In genomic region chr7:37813676-37814075, GRCm38 (mm10) we compare ENCODE assay signal across 23 mouse cellular contexts. TPM values are rescaled to one million over a fixed set of nuclear protein-coding genes. Genes with fewer than 3 reads are reported as not detected.
DNase-seq lines count a peak whose midpoint lies in the region; ATAC-seq lines count a peak whose summit lies in the region.
"Had no signal": no experiment of that assay in that cellular context is flagged by ENCODE, and none has a peak within 500 bp of the region (broad histone marks: within the 10 kb centered on the region; RNA-seq: fewer than 3 reads in every experiment).

No protein-coding gene starts in this region.

- peak; percentile 43 for DNase-seq in forebrain, embryonic 11.5 days (ENCODE audit: low spot score)
- peak; percentile 78 for DNase-seq in heart, adult 11 months
- DNase-seq in heart, postnatal 25 days (ENCODE audit: low spot score): no peak
- DNase-seq in heart, embryonic 10.5 days (ENCODE audit: low spot score): peak; percentile 73
- DNase-seq in heart, postnatal 36 days: no peak
- DNase-seq: adrenal gland, adult 2 months; adrenal gland, adult 8-10 months; adrenal gland, postnatal 10 days; adrenal gland, postnatal 14 days; adrenal gland, postnatal 25 days; adrenal gland, postnatal 36 days; B cell, adult 2 months; cerebellum, adult 11 months; cerebellum, adult 11-12 months; cerebellum, adult 18-20 months had no signal

- no peak overlapping the region for H3K4me2 ChIP-seq in forebrain, embryonic 11.5 days (ENCODE audit: low read depth, low read length, severe bottlenecking)
- H3K4me2 ChIP-seq in forebrain, embryonic 16.5 days (ENCODE audit: low read length): no peak overlapping the region

- H3K36me3 ChIP-seq in forebrain, embryonic 11.5 days (ENCODE audit: control insufficient read depth, insufficient read depth, low read length): no peaks in the 10 kb centered on the region
- no peaks in the 10 kb centered on the region for H3K36me3 ChIP-seq in forebrain, embryonic 16.5 days (ENCODE audit: control insufficient read depth, insufficient read depth)
- no peaks in the 10 kb centered on the region for H3K36me3 ChIP-seq in heart, embryonic 10.5 days
- H3K36me3 ChIP-seq: G1E had no signal

- H3K9me3 ChIP-seq in forebrain, embryonic 11.5 days (ENCODE audit: control insufficient read depth, low read length): no peaks in the 10 kb centered on the region
- no peaks in the 10 kb centered on the region for H3K9me3 ChIP-seq in forebrain, embryonic 16.5 days (ENCODE audit: control insufficient read depth, low read length)
- H3K9me3 ChIP-seq in heart, embryonic 10.5 days: no peaks in the 10 kb centered on the region

- intact Hi-C loops in heart, postnatal 25 days (cut with DNase I): no loop called here
- intact Hi-C loops in heart, postnatal 36 days (cut with DNase I): no loop called here

- no peaks in the 10 kb centered on the region for H3K27me3 ChIP-seq in forebrain, embryonic 11.5 days (ENCODE audit: control insufficient read depth, insufficient read depth, low read length)
- no peaks in the 10 kb centered on the region for H3K27me3 ChIP-seq in forebrain, embryonic 16.5 days (replicated peaks; ENCODE audit: control insufficient read depth, insufficient read depth, low read length)
- peaks cover 4% of the 10 kb centered on the region; the same call in 1 of the 2 replicates for H3K27me3 ChIP-seq in heart, embryonic 10.5 days (ENCODE audit: insufficient read depth, poor library complexity, severe bottlenecking)
- H3K27me3 ChIP-seq: CH12.LX, Patski had no signal

- H3K4me1 ChIP-seq in forebrain, embryonic 11.5 days (replicated peaks; ENCODE audit: control insufficient read depth, insufficient read depth, low read length): no peaks in the 10 kb centered on the region
- no peaks in the 10 kb centered on the region for H3K4me1 ChIP-seq in forebrain, embryonic 16.5 days (replicated peaks; ENCODE audit: control insufficient read depth, insufficient read depth, low read length)
- H3K4me1 ChIP-seq in heart, embryonic 10.5 days: no peaks in the 10 kb centered on the region

- 83% methylated on average over 10 of the region's 10 CpGs for WGBS in forebrain, embryonic 11.5 days
- WGBS in forebrain, embryonic 16.5 days: 77% methylated on average over 10 of the region's 10 CpGs
- 73% methylated on average over 10 of the region's 10 CpGs for WGBS in heart, embryonic 10.5 days

- H3K9ac ChIP-seq in forebrain, embryonic 11.5 days (ENCODE audit: low read length): no peak overlapping the region
- no peak overlapping the region for H3K9ac ChIP-seq in forebrain, embryonic 16.5 days (replicated peaks; ENCODE audit: low read depth, low read length)

- ATAC-seq in forebrain, embryonic 11.5 days (replicated peaks; ENCODE audit: low FRiP score): no peak
- no peak for ATAC-seq in forebrain, embryonic 16.5 days
- ATAC-seq: activated CD4-positive, CD25-positive, alpha-beta regulatory T cell, adult 4 months; CD4-positive, CD25-positive, alpha-beta regulatory T cell, adult 4 months; Patski had no signal

- no peak overlapping the region for H3K27ac ChIP-seq in forebrain, embryonic 11.5 days (ENCODE audit: low read depth, low read length)
- no peak overlapping the region for H3K27ac ChIP-seq in forebrain, embryonic 16.5 days (ENCODE audit: low read length)
- no peak overlapping the region for H3K27ac ChIP-seq in heart, embryonic 10.5 days

- no peak overlapping the region for H3K4me3 ChIP-seq in forebrain, embryonic 11.5 days (ENCODE audit: low read depth, low read length)
- H3K4me3 ChIP-seq in forebrain, embryonic 16.5 days (replicated peaks; ENCODE audit: low read length): no peak overlapping the region
- H3K4me3 ChIP-seq in heart, embryonic 10.5 days: no peak overlapping the region

RNA-seq across cellular contexts. Expression of gene Zfp536, which starts 40.2 kb away (rescaled TPM):
- polyA plus RNA-seq in forebrain, embryonic 11.5 days (2014; fragmentation: Nextera tagmentation; extraction: Ambion mirVana): 34.4 and 41.8 TPM in 2 replicates
- 29.1 and 31.1 TPM in 2 replicates for polyA plus RNA-seq in forebrain, embryonic 16.5 days (2015; fragmentation: Nextera tagmentation; extraction: Ambion mirVana)
- total RNA-seq in heart, postnatal 25 days (2021): 10 to 100 TPM in 1 of 2 experiments, 1 to 10 TPM in 1; 7.4 to 10.1 TPM
- 2.0 and 2.4 TPM in 2 replicates for polyA plus RNA-seq in heart, embryonic 10.5 days (2016; fragmentation: Nextera tagmentation; extraction: Ambion mirVana)
- 1 to 10 TPM; 5.7 to 8.2 TPM for total RNA-seq in heart, postnatal 36 days (2021)
- total RNA-seq: CH12.LX, MEL had no signal
- polyA plus RNA-seq: C2C12, G1E had no signal

Comparison
In these comparisons a context has a peak if more than half of its experiments do, and no peak if none do; other contexts are left out.
1. DNase-seq: peak in forebrain, embryonic 11.5 days (single experiment), heart, adult 11 months (single experiment) and heart, embryonic 10.5 days (single experiment); none in heart, postnatal 25 days (single experiment) and heart, postnatal 36 days (0 of 2).